Mouse (Mus musculus) right cerebral cortex, adult 2 months (tissue): ENCODE measurements around the gene Asap2.
A peak's percentile ranks its signal among the peaks of the same experiment; 100 is the strongest.

ENCODE experiments used
- DNase-seq, 2 experiments: peaks; one replicate each; pipeline ENCODE4 v3.0.0; 2021 to 2022; ENCODE audit warnings: low spot score in 2 of 2

The Asap2 gene

DNA sequence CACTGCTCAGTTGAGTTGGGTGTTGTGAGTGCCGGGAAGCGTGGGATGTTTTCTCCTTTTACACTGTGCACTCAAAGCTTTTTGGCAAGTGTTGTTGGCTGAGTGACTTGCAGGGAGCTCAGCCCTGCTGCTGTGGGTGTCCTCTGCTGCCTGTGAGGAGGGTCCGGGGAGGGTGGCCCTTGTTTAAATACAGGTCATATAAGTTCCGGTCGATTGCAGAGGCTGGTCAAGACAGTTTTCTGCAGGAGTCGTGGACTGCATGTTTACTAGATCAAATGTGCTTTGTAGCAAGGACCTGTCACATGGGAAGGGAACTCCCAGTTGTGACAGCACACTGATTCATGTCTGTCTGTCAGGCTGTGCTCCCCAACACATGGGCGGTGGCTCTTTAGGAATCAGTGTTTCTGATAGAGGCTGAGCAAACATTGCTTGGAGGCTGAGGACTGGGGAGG lies 175.7 kb downstream of the Asap2 start:
- peak; percentile 58 to 72 for DNase-seq

DNA sequence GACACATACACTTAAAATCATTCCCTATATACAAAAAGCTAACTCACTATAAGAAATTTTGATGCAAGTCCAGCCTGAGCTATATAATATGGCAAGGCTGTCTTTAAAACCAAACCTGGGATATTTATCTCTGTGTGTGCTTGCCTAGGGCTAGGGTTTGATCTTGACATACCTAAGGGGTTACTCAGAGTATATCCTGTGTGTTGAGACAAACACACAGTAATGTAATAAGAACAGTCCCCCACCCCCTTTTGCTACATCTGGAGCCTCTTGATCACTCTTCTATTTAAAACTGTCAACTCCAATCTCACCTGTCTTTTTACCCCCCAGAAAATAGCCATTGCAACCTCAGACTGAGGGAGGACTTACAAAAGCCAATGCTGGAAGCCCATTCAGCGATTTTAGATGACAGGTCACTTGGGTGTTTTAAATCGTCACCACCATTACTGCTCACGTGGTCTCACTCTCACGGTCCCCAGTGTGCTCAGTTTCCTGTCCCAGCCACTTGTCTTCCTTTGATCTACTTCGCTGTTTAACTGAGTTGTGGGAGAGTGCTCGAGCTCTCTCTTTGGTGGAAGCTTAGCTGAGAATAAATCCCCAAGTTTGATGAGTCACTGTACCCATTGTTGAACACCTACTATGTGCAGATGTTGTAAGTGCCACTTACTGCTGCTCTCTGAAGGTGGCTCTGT lies 176.8 kb downstream of the Asap2 start:
- DNase-seq: no peak

DNA sequence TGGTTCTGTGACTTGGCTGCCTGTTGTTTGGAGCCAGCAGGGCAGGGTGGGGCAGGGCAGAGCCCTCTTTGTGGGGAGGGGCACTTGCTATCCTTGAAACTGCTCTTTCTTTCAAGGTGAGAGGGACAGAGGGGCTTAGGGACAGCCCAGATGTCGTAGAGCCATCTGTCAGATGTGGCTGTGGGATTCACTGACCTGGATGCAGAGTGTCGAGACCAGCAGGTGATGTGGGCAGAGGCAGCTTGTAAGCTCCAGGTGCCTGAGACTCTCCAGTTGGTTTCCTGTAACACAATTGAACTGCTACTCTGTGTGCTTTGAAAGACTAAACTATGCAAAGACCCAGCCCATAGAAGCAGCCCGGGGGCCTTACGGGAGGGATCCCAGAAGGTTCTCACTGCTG lies 177.5 kb downstream of the Asap2 start:
- no peak for DNase-seq

DNA sequence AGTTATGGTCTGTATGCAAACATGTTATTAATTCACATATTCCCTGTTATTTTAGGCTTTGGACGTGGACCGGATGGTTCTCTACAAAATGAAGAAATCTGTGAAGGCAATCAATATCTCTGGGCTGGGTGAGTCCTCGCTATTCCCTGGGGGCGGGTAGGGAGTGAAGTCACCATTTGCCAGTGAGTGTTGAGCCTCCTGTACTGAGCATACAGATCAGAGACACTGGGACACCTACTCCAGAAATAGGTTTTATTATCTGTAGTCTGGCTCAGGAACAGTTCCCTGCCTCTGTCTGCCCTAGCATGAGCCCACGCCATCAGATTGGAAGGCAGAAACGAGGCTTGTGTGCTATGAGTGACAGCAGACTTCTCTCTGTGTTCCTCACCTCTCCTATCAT lies 177.9 kb downstream of the Asap2 start:
- DNase-seq: no peak

DNA sequence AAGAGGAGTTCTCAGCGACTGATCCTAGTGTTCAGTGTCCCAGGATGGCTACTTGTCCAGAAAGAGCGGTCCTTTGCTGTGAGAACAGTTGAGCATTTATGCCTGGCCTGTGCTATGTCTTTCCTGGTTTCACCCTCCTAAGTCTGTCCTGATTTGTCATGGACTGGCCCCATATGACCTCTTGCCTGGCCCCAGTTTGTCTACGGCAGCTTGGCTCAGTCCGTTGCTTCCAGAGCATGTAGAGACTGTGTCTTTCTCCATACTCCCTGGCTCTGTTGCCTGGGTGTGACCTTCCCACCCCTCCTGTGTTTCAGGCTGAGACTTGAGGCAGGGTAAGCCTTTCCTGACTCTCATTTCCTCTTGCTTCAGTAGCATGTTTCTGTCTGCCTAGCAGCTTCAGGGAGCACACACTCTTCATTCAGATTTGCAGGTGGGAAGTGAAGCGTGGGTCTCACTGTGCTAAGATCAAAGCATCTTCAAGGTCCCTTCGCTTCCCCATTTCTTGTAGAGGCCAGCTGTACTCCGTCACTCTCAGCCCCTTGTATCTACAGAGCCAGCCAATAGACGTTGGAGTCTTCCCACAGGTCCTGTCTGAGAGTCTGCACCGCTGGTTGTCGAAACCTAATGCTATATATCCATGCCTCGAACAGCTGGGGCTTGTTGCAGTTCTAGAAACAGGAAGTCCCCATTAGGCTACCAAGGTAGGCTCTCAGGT lies 181.7 kb downstream of the Asap2 start:
- DNase-seq: no peak

DNA sequence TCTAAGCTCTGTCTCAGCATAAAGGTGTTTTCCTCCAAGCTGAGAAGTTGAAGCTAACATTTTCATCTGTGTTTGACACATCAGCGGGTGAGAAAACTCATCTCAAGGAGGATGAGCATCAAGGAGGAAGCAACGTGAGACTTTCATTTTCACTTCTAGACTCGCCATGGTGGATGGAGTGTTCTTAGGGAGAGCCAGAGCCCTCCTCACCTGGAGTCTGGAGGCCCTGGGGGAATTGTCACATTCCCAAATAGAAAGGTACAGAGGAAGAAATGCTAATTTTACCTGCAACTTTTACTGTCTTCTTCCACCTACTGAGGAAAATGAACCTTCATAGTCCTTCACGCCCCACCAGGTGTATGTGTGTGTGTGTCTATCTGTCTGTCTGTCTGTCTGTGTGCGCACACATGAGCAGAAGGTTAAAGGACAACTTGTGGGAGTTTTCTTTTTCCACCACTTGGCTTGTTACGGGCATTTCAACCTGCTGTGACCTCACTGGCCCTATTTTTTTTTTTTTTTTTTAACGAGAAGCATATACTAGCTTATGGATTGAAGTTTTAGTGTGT lies 183.7 kb downstream of the Asap2 start:
- DNase-seq: no peak

DNA sequence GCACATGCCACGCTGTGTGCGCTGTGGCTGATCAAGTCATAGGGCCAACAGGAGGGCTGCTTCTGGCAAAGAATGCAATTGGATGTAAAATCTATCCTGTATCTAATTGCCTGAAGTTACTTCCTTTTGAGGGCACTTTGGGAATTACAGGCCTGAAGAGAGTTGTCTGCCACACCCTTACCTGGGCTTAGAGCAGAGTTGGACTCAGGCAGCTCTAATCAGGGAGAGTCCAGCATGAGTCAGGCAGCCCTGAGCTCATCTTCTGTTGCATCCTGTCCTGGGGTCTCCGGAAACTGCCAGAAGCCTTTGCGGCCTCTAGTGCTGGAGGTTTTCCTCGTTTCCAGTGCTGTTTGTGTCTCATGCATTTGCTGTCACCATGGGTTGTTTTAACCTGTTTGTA lies 186.1 kb downstream of the Asap2 start:
- no peak for DNase-seq

DNA sequence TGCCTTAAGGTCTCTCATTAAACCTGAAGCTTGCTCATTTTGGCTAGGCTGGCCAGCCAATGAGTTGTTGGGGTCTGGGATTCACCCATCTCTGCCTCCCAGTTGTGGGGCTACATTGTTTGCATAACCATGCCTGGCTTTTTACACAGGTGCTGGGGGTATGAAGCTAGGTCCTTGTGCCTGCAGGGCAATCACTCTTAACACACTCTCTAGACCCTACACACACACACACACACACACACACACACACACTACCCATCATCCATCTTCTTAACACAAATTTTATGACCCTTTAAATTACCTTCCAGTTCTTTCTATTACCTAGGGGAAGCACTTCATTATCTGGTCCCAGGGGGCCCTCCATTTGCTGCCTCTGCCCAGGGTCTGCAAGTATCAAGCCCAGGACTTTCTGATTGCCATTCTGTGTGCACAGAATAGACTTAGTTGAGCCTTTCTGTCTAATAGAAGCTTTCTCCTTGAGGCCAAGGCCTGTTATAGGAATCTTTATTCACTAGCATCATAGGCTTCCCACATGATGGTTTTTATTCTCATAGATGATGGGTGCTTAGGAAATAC lies 187.0 kb downstream of the Asap2 start:
- no peak for DNase-seq

DNA sequence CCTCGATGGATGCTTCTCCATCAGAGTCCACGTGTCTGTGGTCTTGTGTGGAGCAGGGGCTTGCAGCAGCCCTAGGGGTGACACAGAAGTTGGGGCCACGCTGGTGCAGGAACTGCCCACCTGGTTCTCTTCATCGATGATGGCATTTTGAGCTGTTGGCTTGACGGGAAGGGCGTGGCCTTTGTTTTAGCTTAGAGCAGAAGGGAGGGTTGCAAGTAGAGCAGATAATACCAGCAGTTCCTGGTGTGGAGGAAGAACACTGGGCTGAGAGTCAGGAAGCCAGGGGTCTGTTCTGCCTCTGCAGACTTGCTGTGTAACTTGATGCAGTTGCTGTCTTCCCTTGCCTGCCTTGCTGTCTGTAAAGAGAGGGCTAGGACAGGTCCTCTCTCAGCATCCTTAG lies 189.8 kb downstream of the Asap2 start:
- no peak for DNase-seq

DNA sequence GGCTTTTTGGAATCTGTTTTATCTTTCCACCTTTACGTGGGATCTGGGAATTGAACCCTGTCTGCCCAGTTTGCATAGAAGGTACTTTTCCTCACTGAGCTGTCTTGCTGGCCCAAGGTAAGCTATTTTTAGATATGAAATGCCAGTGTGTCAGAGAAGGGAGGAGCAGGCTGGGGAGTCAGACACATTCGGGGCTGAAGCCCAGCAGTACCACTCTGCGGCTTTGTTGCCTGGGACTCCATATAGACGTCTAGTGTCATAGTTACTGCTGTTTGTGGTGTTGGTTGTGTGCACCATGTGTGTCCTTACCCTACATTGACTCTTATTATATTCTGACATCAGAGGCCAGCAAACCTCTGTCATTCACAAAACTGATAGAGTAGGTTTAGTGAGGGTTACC lies 192.5 kb downstream of the Asap2 start:
- DNase-seq: no peak

DNA sequence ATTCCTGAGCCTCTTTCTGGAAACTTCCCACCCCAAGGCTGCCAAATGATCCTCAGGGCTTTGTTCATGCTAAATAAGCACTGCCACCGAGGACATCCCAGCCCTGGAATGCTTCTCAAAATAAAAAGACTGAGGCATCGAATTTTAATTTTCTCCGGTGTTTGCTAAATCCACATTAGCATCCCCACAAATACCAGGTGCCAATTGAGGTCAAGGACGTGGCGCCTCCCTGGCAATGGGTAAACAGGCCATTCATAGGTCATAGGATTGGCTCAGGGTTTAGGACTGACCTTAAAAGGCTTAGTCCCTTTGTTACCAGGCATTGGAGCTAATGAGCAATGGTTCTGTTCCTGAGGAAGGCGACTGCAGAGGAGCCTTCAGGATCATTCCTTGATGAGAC lies 193.1 kb downstream of the Asap2 start:
- DNase-seq: no peak

DNA sequence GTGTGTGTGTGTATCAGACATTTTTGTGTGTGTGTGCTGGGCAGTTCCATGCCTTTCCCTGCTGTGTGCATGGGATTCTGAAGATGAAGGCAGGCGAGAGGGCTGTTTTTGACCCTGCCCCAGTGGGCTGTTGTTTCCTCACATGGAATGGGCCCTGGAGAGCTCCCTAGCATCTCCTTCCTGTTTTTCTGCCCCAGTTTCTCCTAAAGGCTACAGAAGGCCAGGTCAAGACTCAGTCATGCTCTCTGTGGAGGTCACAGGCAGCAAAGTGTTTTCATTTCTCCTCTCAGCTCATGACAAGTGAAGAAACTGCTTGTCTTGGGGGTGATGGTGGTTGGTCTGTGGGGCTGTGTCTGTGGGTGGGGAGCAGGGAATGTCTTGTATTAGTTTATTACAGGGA lies 195.9 kb downstream of the Asap2 start:
- no peak for DNase-seq

DNA sequence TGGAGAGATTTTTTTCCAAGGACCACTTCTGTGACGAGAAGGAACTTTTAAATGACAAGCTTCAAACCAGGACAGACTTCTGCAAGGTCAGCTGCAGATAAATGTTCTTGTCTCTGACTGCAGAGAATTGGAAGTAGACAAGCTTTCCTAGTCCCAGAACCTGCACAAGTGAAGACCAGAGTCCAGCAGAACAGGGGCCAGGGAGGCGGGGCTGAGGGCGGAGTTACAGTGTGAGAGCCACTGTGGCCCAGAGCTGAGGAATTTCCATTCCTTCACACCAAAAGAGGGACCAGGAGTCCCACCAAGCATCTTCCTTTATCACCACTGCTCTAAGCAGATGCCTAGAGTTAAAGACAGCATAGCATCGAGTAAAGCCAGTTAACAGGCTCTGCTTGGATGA lies 198.6 kb downstream of the Asap2 start:
- DNase-seq: no peak

DNA sequence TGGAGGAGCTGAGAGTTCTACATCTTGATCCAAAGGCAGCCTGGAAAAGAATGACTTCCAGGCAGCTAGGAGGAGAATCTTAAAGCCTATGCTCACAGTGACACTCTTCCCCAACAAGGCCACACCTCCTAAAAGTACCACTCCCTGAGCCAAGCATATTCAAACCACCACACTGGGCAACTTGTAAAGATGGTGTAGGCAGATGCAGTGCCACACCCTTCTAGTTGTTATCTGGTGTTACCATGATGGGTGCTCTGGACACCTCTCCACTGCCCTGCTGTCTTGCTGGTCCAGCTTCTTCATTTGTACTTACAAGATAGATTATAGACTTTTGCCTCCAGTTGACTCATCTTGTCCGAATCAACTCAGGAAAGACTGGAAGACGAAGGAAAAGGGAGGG lies 201.3 kb downstream of the Asap2 start:
- DNase-seq: no peak

DNA sequence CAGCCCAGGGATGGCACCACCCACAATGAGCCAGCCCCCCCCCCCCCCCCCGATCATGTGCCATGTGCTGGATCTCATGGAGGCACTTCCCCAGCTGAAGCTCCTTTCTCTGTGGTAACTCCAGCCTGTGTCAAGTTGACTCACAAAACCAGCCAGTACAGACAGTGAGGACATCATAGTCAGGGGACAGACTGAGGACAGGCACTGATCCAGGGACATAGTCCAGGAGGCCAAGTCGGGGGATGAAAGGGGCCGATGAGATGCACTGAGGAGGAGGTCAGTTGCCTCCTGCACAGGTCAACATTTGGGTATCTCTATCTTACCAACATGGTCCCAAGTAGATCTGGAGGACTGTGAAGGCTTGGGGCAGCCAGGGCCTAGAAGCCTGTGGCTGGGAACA lies 205.2 kb downstream of the Asap2 start:
- no peak for DNase-seq

DNA sequence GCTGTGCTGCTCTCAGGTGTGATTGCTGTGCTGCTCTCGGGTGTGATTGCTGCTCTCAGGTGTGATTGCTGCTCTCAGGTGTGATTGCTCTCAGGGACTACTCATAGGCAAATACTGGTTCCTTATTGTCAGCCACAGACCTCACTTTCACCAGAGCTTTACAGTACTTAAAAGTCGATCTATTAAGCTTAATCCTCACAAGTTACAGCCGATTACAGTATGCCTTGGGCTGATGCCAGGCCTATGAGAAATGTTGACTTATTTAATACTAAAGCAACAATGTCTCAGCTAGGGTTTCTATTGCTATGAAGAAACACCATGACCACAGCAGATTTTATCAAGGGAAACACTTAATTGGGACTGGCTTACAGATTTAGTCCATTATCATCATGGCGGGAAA lies 206.2 kb downstream of the Asap2 start:
- DNase-seq: no peak

DNA sequence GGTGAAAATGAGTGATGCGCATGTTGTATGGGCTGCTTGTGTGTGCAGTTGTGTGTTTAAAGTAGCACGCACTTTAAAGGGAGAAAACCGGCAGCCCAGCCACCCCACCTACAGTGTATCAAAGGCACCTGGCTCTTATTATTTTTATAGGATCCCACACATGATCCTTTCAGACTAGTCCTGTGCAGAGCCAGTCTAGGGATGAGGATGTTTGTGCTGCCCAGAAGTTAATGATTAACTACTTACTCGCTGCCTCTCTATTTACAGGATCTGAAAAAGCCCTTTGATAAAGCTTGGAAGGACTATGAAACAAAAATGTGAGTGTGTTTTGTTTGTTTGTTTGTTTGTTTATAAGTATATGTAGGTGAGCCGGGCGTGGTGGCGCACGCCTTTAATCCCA lies 210.4 kb downstream of the Asap2 start:
- DNase-seq: no peak

DNA sequence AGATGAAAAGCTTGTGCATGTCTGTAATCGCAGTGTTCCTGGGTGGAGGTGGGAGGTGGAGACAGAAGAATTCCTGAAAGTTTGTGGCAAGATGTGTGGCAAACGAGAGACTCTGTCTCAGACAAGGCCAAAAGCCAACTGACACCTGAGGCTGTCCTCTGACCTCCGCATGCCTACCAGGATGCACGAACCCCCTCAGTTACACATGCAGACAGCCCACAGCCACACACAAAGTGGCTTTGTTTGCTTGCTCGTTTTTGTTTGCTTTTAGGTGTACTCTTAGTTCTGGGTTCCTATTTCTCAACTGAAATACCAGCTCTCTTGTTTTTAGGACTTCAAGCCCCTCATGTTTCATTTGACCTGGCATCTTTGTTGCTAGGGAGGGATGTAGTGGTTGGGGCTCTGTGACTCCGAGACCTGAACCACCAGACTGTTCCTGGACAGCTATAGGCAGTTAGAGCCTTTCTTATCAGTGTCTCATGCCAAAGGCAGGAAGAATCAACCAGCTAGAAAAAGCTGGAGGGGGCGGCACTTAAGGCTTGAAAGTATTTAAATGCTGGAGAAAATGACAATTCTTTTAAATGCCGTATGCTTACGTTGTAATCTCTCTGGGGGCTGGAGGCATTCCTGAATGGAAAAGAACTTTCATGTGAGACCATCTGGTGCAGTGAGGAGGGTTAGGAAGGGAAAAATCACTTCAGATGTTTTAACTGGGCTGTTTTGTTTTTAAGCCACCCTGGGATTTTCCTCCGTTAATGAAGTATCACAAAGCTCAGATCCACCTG lies 211.4 kb downstream of the Asap2 start:
- DNase-seq: peak; percentile 50 to 60

DNA sequence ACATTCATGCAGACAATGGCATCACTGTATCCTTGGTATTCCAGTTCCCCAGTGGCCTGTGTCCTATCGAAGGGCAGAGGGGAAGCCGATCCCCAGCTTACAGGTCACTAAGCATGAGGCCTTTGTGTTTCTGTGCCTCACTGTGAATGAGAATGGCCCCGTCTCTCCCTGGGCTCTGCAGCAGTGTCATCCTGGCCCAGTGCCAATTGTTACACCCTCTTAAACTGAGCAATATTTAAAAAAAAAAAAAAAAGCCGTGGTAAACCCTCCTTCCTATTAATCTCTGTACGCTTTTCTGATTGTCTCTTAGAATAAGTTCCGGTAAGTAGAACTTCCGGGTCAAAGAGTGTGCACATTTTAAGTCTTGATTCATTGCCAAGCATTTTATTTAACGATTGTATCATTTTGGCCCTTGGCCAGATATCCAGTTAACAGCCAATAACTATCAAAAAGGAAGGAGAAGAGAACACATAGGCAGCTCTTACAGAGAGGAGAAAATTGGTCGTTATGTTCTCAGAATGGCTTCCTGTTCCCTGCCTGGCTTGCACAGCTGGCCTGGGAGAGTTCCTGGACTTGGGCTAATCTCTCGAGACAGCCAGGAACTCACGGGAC lies 214.5 kb downstream of the Asap2 start:
- DNase-seq: no peak

DNA sequence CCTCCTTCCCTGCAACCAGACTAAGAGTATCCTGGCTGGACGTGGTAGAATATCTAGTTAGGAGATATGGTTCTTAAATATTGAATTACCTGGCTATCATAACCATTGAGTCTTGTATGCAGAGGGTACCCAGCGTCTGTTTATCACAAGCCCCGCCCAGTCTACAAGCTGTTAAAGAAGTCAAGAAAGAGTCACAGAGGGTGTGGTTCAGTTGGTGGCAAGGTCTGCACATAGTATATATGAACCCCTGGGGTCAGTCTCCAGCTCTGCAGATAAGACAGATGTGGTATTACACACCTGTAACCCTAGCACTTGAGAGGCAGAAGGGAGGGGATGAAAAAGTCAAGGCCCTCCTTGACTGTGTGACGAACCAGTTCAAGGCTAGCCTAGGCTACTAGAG lies 215.5 kb downstream of the Asap2 start:
- DNase-seq: no peak

DNA sequence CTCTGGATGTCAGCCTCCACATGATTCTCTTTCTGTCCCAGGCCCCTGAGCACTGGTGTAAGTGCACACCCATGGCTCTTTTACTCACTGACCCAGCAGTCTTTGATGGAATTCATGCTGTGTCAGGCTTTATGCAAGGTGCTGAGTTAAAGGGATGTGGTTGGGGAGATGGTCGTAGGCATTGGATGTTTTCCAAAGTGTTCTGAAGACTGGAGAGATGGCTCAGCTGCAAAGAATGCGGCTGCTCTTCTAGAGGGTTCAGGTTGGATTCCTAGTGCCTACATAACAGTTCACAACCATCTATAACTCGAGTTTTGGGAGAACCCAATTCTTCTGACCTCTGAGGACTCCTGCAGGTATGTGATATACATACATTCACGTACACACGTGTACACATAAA lies 217.2 kb downstream of the Asap2 start:
- no peak for DNase-seq
